Mouse (Mus musculus): ENCODE results near the gene Tex21. TPM values are rescaled to one million over a fixed set of nuclear protein-coding genes. Genes with fewer than 3 reads are reported as not detected.
A peak's percentile ranks its signal among the peaks of the same experiment; 100 is the strongest.

Gene Tex21
- not detected for total RNA-seq (2021)
- long read RNA-seq, experiment 1, result 0 reads
- long read RNA-seq, experiment 2, result 0 reads

DNA sequence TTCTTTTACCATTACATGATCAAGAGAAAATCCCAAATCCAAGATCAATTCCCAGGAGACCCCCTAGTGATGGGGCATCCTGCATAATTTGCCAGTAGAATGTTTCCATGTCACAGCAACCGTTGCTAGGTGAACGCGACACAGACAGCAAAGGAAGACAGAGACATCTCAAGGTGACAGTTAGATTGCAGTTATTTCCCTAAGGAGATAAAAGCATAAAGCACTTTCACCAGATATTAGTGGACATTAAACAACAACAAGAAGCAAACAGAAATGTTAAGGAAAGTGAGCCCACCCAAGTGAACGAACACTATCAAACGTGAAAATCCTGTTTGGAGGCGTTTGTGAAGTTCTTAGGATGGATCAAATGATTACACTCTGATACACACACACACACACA lies at the start of gene Tex21:
Tex21 (minus strand) TSS at position 101 of the 400 bp plus-strand sequence.
- H3K27ac ChIP-seq, result no peak within 1 kb of the TSS
- intact Hi-C loops (cut with DNase I), result no loop called here
- DNase-seq (ENCODE audit: extremely low spot score in 1 of 2, low spot score in 2 of 2), result no peak
- no peak within 1 kb of the TSS for H3K4me3 ChIP-seq
- TF ChIP-seq CTCF (IDR thresholded peaks at IDR 0.05), result no peak

GRCm38 (mm10) chr12:76293192-76293591 lies 46.6 kb upstream of the Tex21 start:
- H3K27ac ChIP-seq, result no peak overlapping the region
- intact Hi-C loops (cut with DNase I), result loop anchor here (2.0 kb wide), 1 partner anchor 48 kb away; no protein-coding TSS in a partner anchor
- no peak overlapping the region for H3K4me3 ChIP-seq
- TF ChIP-seq CTCF (IDR thresholded peaks at IDR 0.05), result peak; percentile 78
- DNase-seq (ENCODE audit: extremely low spot score in 1 of 2, low spot score in 2 of 2), result peak; percentile 64 to 72

DNA sequence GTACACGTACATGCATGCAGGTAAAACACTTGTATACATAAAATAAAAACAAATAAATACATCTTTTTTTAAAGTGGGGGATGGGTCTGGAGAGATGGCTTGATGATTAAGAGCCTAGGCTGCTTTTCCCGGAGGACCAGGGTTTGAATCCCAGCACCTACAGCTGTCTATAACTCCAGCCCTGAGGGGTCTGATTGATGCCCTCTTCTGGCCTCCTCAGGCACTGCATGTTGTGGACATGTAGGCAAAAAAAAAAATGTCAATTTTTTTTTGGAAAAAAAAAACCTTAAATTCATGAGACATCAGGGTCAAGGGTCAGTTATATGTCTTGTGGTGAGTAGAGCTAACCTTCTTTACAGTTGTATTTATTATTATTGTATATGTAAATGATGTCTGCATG lies 43.7 kb upstream of the Tex21 start:
- intact Hi-C loops (cut with DNase I), result no loop called here
- TF ChIP-seq CTCF (IDR thresholded peaks at IDR 0.05), result peak; percentile 38
- Histone ChIP-seq H3K4me3 (no peak overlapping the region), H3K27ac (no peak overlapping the region)
- no peak for DNase-seq (ENCODE audit: extremely low spot score in 1 of 2, low spot score in 2 of 2)

DNA sequence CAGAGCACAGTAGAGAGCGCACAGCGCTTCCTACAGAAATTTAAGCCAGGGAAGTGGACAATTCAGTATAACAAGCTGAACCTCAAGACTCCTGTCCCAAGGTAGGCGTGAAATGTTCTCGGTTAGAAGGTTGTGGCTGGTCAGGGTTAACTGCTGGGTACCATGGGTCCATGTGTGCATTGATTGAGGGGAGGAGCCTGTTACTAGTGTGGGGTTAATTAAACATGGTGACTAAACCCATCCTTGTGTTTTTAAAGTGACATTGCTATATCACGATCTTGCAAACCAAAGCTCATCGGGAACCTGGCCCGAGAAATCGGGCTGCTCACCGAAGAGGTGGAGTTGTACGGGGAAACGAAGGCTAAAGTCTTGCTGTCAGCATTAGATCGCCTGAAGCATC lies 42.9 kb upstream of the Tex21 start:
- DNase-seq (ENCODE audit: extremely low spot score in 1 of 2, low spot score in 2 of 2), result no peak
- intact Hi-C loops (cut with DNase I), result no loop called here
- Histone ChIP-seq H3K4me3 (no peak overlapping the region), H3K27ac (no peak overlapping the region)
- no peak for TF ChIP-seq CTCF (IDR thresholded peaks at IDR 0.05)

DNA sequence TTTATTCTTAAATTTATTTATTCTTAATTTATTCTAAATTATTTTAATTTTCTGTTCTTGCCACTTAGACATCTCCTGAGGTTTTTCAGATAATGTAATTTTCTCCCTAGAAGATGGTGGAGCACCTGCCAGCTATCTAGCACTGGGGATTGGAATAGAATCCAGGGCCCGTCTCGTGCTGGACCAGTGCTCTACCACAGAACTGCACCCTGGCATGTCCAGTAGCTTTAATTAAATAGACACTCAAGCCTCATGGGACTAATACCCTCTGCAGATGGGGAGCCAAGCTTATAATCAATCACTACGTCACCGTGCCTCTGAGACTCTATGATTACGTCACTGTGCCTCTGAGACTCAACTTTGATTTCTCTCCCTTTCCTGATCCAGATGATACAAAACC lies 41.9 kb upstream of the Tex21 start:
- intact Hi-C loops (cut with DNase I), result no loop called here
- Histone ChIP-seq H3K27ac (peak overlapping the region; percentile 74), H3K4me3 (no peak overlapping the region)
- no peak for TF ChIP-seq CTCF (IDR thresholded peaks at IDR 0.05)
- no peak for DNase-seq (ENCODE audit: extremely low spot score in 1 of 2, low spot score in 2 of 2)

GRCm38 (mm10) chr12:76287986-76288385 lies 41.4 kb upstream of the Tex21 start:
- no peak overlapping the region for H3K4me3 ChIP-seq
- peak overlapping the region; percentile 74 for H3K27ac ChIP-seq
- no peak for DNase-seq (ENCODE audit: extremely low spot score in 1 of 2, low spot score in 2 of 2)
- TF ChIP-seq CTCF (IDR thresholded peaks at IDR 0.05), result no peak
- intact Hi-C loops (cut with DNase I), result no loop called here

- no peak for TF ChIP-seq CTCF (IDR thresholded peaks at IDR 0.05)
- intact Hi-C loops (cut with DNase I), result no loop called here
- no peak overlapping the region for H3K27ac ChIP-seq
- DNase-seq (ENCODE audit: extremely low spot score in 1 of 2, low spot score in 2 of 2), result no peak
- H3K4me3 ChIP-seq, result no peak overlapping the region
Measured at GRCm38 (mm10) chr12:76285418-76285817, 38.9 kb upstream of the Tex21 start.

DNA sequence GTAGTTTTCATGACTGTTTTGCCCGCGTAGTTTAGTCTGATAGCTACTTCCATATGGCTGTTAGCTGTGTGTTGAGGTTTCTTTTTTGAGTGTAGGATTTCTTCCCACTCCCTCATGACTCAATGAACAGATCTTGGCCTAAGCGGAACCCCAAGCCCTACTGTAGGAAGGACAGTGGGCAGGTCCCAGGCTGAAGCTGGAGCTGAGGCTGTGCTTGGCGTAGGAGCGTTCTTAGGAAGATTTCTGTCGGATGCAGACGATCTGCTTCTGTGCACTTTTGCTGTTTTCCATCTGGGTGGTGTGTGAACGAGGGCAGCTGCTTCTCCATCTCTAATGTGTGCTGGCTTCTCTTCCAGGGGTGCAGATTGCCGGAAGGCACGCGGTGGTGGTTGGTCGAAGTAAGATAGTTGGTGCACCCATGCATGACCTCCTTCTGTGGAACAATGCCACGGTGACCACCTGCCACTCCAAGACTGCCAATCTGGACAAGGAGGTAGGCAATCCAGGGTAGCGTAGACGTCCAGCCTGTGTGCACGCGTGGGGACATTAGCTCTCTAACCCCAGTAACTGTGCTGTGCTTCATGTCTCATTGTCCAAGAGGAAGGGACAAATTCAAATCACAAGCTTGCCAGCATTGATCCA lies 36.1 kb upstream of the Tex21 start:
- peak overlapping the region; percentile 12; the same call in 1 of the 2 replicates for H3K27ac ChIP-seq
- no peak for TF ChIP-seq CTCF (IDR thresholded peaks at IDR 0.05)
- intact Hi-C loops (cut with DNase I), result loop anchor here (5.0 kb wide), 1 partner anchor 45 kb away; no protein-coding TSS in a partner anchor
- DNase-seq (ENCODE audit: extremely low spot score in 1 of 2, low spot score in 2 of 2), result no peak
- no peak overlapping the region for H3K4me3 ChIP-seq

- no peak for TF ChIP-seq CTCF (IDR thresholded peaks at IDR 0.05)
- Histone ChIP-seq H3K4me3 (no peak overlapping the region), H3K27ac (peak overlapping the region; percentile 12; the same call in 1 of the 2 replicates)
- intact Hi-C loops (cut with DNase I), result loop anchor here (5.0 kb wide), 1 partner anchor 45 kb away; no protein-coding TSS in a partner anchor
- DNase-seq (ENCODE audit: extremely low spot score in 1 of 2, low spot score in 2 of 2), result no peak
Measured at GRCm38 (mm10) chr12:76282132-76282531, 35.6 kb upstream of the Tex21 start.

GRCm38 (mm10) chr12:76281111-76281660 lies 34.6 kb upstream of the Tex21 start:
- no peak for DNase-seq (ENCODE audit: extremely low spot score in 1 of 2, low spot score in 2 of 2)
- no peak overlapping the region for H3K4me3 ChIP-seq
- TF ChIP-seq CTCF (IDR thresholded peaks at IDR 0.05), result no peak
- intact Hi-C loops (cut with DNase I), result loop anchor here (5.0 kb wide), 1 partner anchor 46 kb away; no protein-coding TSS in a partner anchor
- peak overlapping the region; percentile 24 for H3K27ac ChIP-seq

- Histone ChIP-seq H3K4me3 (no peak overlapping the region), H3K27ac (peak overlapping the region; percentile 12)
- no peak for TF ChIP-seq CTCF (IDR thresholded peaks at IDR 0.05)
- peak in 1 of 2 experiments; percentile 51 for DNase-seq (ENCODE audit: extremely low spot score in 1 of 2, low spot score in 2 of 2)
- intact Hi-C loops (cut with DNase I), result loop anchor here (5.0 kb wide), 1 partner anchor 47 kb away; no protein-coding TSS in a partner anchor
Measured at GRCm38 (mm10) chr12:76280556-76280955, 34.0 kb upstream of the Tex21 start.

DNA sequence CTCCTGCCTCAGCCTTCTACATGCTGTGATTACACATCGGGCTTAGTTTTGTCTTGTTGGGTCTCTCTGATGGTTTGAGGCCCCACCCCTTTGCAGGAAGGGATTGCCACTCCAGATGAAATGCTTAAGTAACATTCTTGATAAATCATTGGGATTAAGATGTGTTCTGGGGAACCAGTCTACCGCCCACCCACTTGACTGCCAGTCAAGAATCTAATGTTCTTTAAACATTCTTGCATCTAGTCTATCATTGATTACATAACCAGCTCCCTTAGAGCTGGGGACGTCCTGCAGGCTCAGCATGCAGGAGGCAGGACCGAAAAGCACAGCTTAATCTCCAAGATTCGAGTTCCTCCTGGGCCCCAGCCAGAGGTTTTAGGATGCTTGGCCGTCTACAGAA lies 31.7 kb upstream of the Tex21 start:
- DNase-seq (ENCODE audit: extremely low spot score in 1 of 2, low spot score in 2 of 2), result no peak
- no peak for TF ChIP-seq CTCF (IDR thresholded peaks at IDR 0.05)
- Histone ChIP-seq H3K27ac (no peak overlapping the region), H3K4me3 (no peak overlapping the region)
- intact Hi-C loops (cut with DNase I), result no loop called here

Measured in left cerebral cortex, adult 2 months (tissue).